Mouse (Mus musculus) megakaryocyte-erythroid progenitor cell, adult 5-6 weeks (primary cell): ENCODE data around the gene Six3. TPM values are rescaled to one million over a fixed set of nuclear protein-coding genes. Genes with fewer than 3 reads are reported as not detected.

ENCODE experiments used
- total RNA-seq, 2 experiments: library from RNA; stranded (forward) in 1 of 2; stranded (reverse) in 1 of 2; fragments of 200-1000, 215-1000 nt in 1 of 2; fragments of >200 nt in 1 of 2; fragmentation: Nextera tagmentation in 1 of 2; gene quantifications; 2 replicates each; pipeline ENCODE4 v1.2.3; 2014 to 2017

The Six3 gene
- total RNA-seq, 2 experiments from 2014 or later = not detected

Other genes starting within 250 kb of the Six3 start
- gene Six2, start 74.7 kb downstream of the Six3 start, total RNA-seq (2014; fragmentation: Nextera tagmentation) = 0.27 TPM in 1 of 2 replicates, not detected in the other
- gene Six2, start 74.7 kb downstream of the Six3 start, total RNA-seq (2017) = not detected in 2 replicates